Mouse (Mus musculus) megakaryocyte, embryonic 14.5 days (primary cell): ENCODE data around the gene Rbms3.

Experiments used
- FLI1 ChIP-seq: IDR thresholded peaks from 2 replicates; pipeline ENCODE4 v1.6.1; 2012; ENCODE audit warnings: low read length, inconsistent platforms, mixed read lengths
- GATA1 ChIP-seq: IDR thresholded peaks from 3 replicates; pipeline ENCODE4 v1.6.1; 2012; ENCODE audit warnings: mixed read lengths, low read length, inconsistent platforms, borderline replicate concordance

- TF ChIP-seq FLI1 (no peak), GATA1 (no peak)
These were observed 145.3 kb downstream of the Rbms3 start for GRCm38 (mm10) chr9:117484396-117484795.
